Mouse (Mus musculus) embryonic facial prominence, embryonic 10.5 days (tissue): Measurements from ENCODE around the gene H2al1j. TPM values are rescaled to one million over a fixed set of nuclear protein-coding genes. Genes with fewer than 3 reads are reported as not detected.

Experiments used
- DNase-seq: peaks from one replicate; pipeline ENCODE4 v3.0.0-alpha.2; 2017; ENCODE audit warnings: low spot score
- H3K27ac ChIP-seq: fragments of 300-500 bp; sonication (generic); replicated peaks from 2 replicates; pipeline ENCODE4 v1.5.1; 2016; ENCODE audit warnings: mild to moderate bottlenecking
- H3K27me3 ChIP-seq: fragments of 300-500 bp; sonication (generic); replicated peaks from 2 replicates; pipeline ENCODE4 v1.6.1; 2016; ENCODE audit warnings: low read depth, mild to moderate bottlenecking; ENCODE audit not compliant: poor library complexity, severe bottlenecking
- H3K36me3 ChIP-seq: fragments of 300-500 bp; sonication (generic); replicated peaks from 2 replicates; pipeline ENCODE4 v1.6.1; 2016; ENCODE audit warnings: mild to moderate bottlenecking, moderate library complexity
- H3K4me1 ChIP-seq: fragments of 300-500 bp; sonication (generic); 2 replicates; pipeline ENCODE4 v1.6.1; 2016
- H3K4me3 ChIP-seq: fragments of 300-500 bp; sonication (generic); 2 replicates; pipeline ENCODE4 v1.5.1; 2016; ENCODE audit warnings: mild to moderate bottlenecking, moderate library complexity
- H3K9me3 ChIP-seq: fragments of 300-500 bp; sonication (generic); 2 replicates; pipeline ENCODE4 v1.6.1; 2016; ENCODE audit warnings: mild to moderate bottlenecking
- WGBS: fragments of 180-500 bp; shearing (Covaris S2); methylation state at CpG from one replicate; pipeline ENCODE4 v1.1.7; 2016; 5-methylcytosine and 5-hydroxymethylcytosine counted together
- polyA plus RNA-seq: library from polyadenylated mRNA; unstranded; fragments of >200 nt; fragmentation: Nextera tagmentation; extraction: Ambion mirVana; gene quantifications from 2 replicates; pipeline ENCODE4 v1.2.1, GENCODE M21; 2016

H2al1j gene
- polyA plus RNA-seq, 1 experiment from 2014 or later = not detected

DNA sequence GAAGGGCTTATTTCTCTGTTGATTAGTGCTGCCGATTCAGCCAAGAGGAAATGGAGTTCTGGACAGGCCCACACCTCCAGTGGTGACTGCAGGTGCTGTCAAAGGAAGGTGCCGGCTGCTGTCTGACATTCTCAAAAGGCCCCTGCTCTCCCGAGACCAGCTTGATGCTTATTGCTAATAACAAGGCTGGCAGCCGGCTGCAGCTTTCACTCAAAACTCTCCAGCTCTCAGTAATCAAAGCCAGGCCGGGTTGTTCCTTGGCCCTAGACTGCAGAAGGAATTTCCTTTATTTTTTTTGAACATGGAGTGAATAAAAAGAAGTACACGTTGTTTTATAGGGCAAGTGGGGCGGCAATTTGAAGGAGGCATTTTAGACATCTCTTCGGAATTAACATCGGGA lies 18.1 kb downstream of the H2al1j start:
- Histone ChIP-seq H3K36me3 (no peaks in the 10 kb centered on the region), H3K27me3 (peaks cover 76% of the 10 kb centered on the region), H3K4me3 (no peak overlapping the region), H3K27ac (no peak overlapping the region), H3K9me3 (no peaks in the 10 kb centered on the region), H3K4me1 (peaks cover 19% of the 10 kb centered on the region)
- WGBS = 46% methylated on average over 9 of the region's 9 CpGs
- peak; percentile 62 for DNase-seq

- Histone ChIP-seq H3K36me3 (no peaks in the 10 kb centered on the region), H3K4me1 (peaks cover 19% of the 10 kb centered on the region), H3K27ac (no peak overlapping the region), H3K9me3 (no peaks in the 10 kb centered on the region), H3K4me3 (no peak overlapping the region), H3K27me3 (peaks cover 77% of the 10 kb centered on the region)
- DNase-seq = no peak
- 88% methylated on average over 3 of the region's 3 CpGs for WGBS
Observed at GRCm38 (mm10) chrX:11346756-11347155, 19.1 kb downstream of the H2al1j start.

- no peak for DNase-seq
Observed at GRCm38 (mm10) chrX:11360823-11361222, 33.2 kb downstream of the H2al1j start.

DNA sequence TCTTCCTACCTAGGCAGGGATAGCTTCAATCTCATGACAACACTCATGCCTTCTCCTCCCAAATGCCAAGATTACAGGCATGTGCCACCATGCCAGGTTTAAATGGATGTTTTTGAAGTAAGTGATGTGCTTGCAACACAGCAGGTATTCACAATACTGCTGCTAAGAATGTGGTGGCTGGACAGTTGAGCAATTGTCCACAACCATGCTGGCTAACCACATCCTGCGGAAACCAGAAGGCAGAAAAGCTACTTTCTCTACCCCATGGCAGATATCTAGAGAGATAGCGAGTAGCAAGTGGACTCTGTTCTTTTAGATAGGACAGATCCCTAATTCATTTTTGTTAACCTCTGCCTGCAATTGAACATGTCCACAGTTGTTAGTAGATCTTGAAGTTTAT lies 33.6 kb downstream of the H2al1j start:
- no peak for DNase-seq
- Histone ChIP-seq H3K4me3 (no peak overlapping the region), H3K9me3 (no peaks in the 10 kb centered on the region), H3K4me1 (peaks cover 9% of the 10 kb centered on the region), H3K27me3 (peaks cover 93% of the 10 kb centered on the region), H3K27ac (no peak overlapping the region), H3K36me3 (no peaks in the 10 kb centered on the region)
- 90% methylated on average over 2 of the region's 2 CpGs for WGBS

More at GRCm38 (mm10) chrX:11360823-11361222, 33.2 kb downstream of the H2al1j start:
- no peak overlapping the region for H3K27ac ChIP-seq
- H3K36me3 ChIP-seq = no peaks in the 10 kb centered on the region
- H3K4me1 ChIP-seq = peaks cover 9% of the 10 kb centered on the region
- no peaks in the 10 kb centered on the region for H3K9me3 ChIP-seq
- WGBS = 87% methylated on average over 6 of the region's 6 CpGs
- no peak overlapping the region for H3K4me3 ChIP-seq
- H3K27me3 ChIP-seq = peaks cover 93% of the 10 kb centered on the region

- DNase-seq = no peak
- peaks cover 9% of the 10 kb centered on the region for H3K4me1 ChIP-seq
- H3K27me3 ChIP-seq = peaks cover 95% of the 10 kb centered on the region
- H3K4me3 ChIP-seq = no peak overlapping the region
- WGBS = 67% methylated on average over 6 of the region's 6 CpGs
- H3K36me3 ChIP-seq = no peaks in the 10 kb centered on the region
- H3K9me3 ChIP-seq = no peaks in the 10 kb centered on the region
- H3K27ac ChIP-seq = no peak overlapping the region
Observed at GRCm38 (mm10) chrX:11363890-11364289, 36.3 kb downstream of the H2al1j start.

GRCm38 (mm10) chrX:11365151-11365550 lies 37.5 kb downstream of the H2al1j start:
- Histone ChIP-seq H3K4me1 (peaks cover 9% of the 10 kb centered on the region), H3K4me3 (no peak overlapping the region), H3K36me3 (no peaks in the 10 kb centered on the region), H3K9me3 (no peaks in the 10 kb centered on the region), H3K27me3 (peaks cover 96% of the 10 kb centered on the region), H3K27ac (no peak overlapping the region; the same call in 1 of the 2 replicates)
- 52% methylated on average over 12 of the region's 12 CpGs for WGBS
- peak; percentile 49 for DNase-seq

Other genes with a start within 250 kb of the H2al1j start
- not detected in 2 replicates for gene H2al1a, start 28.6 kb upstream of the H2al1j start, polyA plus RNA-seq
- gene H2al1b, start 25.4 kb upstream of the H2al1j start, polyA plus RNA-seq = not detected in 2 replicates
- not detected in 2 replicates for gene H2al1c, start 22.2 kb upstream of the H2al1j start, polyA plus RNA-seq
- gene H2al1d, start 19.0 kb upstream of the H2al1j start, polyA plus RNA-seq = not detected in 2 replicates
- not detected in 2 replicates for gene H2al1e, start 15.9 kb upstream of the H2al1j start, polyA plus RNA-seq
- gene H2al1f, start 12.7 kb upstream of the H2al1j start, polyA plus RNA-seq = not detected in 2 replicates
- gene H2al1g, start 9.6 kb upstream of the H2al1j start, polyA plus RNA-seq = not detected in 2 replicates
- not detected in 2 replicates for gene H2al1h, start 6.3 kb upstream of the H2al1j start, polyA plus RNA-seq
- gene H2al1i, start 3.2 kb upstream of the H2al1j start, polyA plus RNA-seq = not detected in 2 replicates